Mouse (Mus musculus) lung, adult 2 months (tissue): ENCODE measurements around the gene Galntl6.

Experiments used
- CTCF ChIP-seq: fragments of 200-500 bp; IDR thresholded peaks from 2 replicates; pipeline ENCODE4 v1.5.1; 2011; ENCODE audit warnings: mild to moderate bottlenecking, low read length, control low read depth; ENCODE audit not compliant: insufficient read depth
- POLR2A ChIP-seq: fragments of 200-500 bp; IDR thresholded peaks from 2 replicates; pipeline ENCODE4 v1.6.1; 2011; ENCODE audit warnings: low read depth, mild to moderate bottlenecking, control low read depth, low read length, borderline replicate concordance; ENCODE audit errors: extremely low read depth

GRCm38 (mm10) chr8:58575346-58575745 lies 337.1 kb downstream of the Galntl6 start:
- TF ChIP-seq POLR2A (no peak), CTCF (no peak)
